Mouse (Mus musculus): ENCODE data around the gene Plekhg3.

Plekhg3 gene

GRCm38 (mm10) chr12:76583454-76583853, 52.8 kb downstream of the Plekhg3 start:
- no peak for DNase-seq (ENCODE audit: low read depth, low spot score)

DNA sequence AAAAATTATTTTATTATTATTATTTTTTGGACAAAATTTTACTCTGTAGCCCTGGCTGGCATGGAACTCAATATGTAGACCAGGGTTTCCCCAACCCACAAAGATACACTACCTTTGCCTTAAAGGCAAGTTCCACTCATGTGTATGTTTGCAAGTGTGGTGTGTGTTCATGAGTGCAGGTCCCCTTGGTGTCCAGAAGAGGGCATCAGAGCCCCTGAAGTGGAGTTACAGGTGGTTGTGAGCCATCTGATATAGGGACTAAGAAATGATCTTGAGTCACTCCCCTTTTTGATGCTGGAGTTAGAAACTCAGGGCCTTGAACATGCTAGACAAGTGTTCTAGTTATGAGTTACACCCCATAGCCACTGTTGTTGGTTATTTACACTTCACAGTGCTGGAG, 54.3 kb downstream of the Plekhg3 start:
- no peak for DNase-seq (ENCODE audit: low read depth, low spot score)

- no peak for DNase-seq (ENCODE audit: low read depth, low spot score)
Measured at GRCm38 (mm10) chr12:76587357-76587756, 56.7 kb downstream of the Plekhg3 start.

DNA sequence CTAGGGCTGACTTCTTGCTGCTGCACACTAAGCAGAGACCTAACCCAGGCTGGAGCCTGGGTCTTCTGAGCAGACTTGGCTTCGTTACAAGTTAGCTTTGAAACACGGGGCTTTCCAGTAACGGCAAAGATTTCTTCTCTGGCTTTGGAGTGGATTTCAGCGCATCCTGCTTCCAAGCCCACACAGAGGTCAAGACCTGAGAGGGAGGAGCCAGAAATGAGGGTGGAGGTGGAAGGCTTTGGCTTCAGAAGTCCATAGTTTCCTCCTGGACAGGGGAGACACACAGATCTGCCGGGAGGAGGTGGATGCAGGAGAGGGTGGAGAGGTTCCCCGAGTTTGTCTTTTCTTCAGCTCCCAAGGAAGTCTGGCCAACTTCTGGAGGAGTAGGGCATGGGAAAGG, 58.8 kb downstream of the Plekhg3 start:
- no peak for DNase-seq (ENCODE audit: low read depth, low spot score)

DNA sequence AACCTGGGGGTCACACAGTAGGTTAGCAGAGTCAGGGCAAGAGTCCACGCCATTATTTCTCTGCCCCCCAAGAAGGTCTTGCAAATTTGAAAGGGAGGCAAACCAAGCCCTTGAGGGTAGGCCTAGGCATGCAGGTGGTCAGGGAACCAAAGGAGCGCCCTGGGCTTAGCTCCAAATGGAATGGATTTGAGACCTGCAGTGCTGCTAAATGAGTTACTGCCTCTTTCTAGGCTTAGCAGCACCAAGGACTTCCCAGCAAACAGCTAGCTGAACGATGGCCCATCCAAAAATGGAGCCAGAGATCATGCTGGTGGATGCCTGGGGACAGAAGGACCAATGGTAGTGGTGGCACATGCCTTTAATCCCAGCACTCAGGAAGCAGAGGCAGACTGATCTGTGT, 60.3 kb downstream of the Plekhg3 start:
- DNase-seq (ENCODE audit: low read depth, low spot score), result no peak

DNA sequence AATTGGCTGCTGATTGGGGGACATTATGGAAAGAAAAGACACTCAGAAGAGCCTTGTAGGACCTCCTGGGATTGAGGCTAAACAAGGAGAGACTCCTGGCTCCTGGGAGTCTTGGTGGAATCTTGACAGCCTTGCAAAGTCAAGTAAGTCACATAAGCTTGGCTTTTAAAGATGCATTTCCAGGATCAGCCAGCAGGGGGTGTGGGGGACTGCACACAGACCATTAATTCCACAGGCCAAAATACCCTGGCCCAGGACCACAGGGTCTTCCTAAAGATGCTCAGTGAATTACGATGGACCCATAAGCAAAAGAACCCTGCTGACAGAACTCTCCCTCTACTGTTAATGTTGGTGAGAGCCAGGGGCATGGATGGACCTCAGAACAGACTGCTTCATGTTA, 61.5 kb downstream of the Plekhg3 start:
- peak; percentile 70 for DNase-seq (ENCODE audit: low read depth, low spot score)

DNA sequence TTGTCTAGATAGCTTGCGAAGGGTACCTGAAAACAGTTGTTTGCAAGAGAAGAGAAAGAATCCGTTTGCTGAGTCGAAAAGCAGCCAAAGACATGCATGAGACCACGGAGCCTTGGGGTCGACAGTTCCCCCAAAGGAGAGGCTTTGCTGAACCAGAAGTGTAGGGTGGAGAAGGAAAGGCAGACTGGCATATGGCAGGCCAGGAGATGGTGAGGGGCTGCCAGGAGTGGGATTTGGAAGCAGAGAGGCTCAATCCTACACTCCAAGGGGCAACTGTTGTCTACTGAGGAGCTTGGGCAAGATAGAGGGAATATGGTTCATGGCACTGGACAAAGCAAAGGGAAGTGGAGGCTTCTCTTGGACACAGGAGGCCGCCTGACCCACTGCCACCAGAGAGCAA, 62.6 kb downstream of the Plekhg3 start:
- DNase-seq (ENCODE audit: low read depth, low spot score), result peak; percentile 21

DNA sequence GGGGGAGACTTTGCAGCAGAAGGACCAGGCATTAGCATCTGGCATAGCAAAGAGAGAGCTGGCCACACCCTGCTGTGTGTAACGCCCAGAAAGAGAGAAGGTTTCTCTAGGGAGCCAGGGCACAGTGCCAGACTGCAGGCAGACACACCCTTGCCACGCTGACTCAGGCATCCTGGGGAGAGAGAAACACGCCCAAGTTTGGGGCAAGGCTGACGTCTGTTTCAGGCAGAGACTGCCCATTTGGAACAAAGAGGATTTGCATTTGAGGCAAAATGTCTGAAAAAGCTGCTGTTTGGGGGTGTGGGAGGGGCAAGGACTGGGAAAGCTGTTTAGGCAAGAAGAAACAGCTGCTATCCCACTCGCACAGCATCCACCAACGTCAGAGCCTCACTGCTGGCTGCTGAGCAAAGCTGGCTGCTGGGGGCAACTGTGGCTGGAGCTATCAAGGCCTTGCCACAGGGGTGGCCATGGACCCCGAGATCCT, 63.2 kb downstream of the Plekhg3 start:
- peak; percentile 87 for DNase-seq (ENCODE audit: low read depth, low spot score)

GRCm38 (mm10) chr12:76594556-76594955, 63.9 kb downstream of the Plekhg3 start:
- DNase-seq (ENCODE audit: low read depth, low spot score), result peak; percentile 40

- no peak for DNase-seq (ENCODE audit: low read depth, low spot score)
Measured at GRCm38 (mm10) chr12:76595830-76596229, 65.1 kb downstream of the Plekhg3 start.

DNA sequence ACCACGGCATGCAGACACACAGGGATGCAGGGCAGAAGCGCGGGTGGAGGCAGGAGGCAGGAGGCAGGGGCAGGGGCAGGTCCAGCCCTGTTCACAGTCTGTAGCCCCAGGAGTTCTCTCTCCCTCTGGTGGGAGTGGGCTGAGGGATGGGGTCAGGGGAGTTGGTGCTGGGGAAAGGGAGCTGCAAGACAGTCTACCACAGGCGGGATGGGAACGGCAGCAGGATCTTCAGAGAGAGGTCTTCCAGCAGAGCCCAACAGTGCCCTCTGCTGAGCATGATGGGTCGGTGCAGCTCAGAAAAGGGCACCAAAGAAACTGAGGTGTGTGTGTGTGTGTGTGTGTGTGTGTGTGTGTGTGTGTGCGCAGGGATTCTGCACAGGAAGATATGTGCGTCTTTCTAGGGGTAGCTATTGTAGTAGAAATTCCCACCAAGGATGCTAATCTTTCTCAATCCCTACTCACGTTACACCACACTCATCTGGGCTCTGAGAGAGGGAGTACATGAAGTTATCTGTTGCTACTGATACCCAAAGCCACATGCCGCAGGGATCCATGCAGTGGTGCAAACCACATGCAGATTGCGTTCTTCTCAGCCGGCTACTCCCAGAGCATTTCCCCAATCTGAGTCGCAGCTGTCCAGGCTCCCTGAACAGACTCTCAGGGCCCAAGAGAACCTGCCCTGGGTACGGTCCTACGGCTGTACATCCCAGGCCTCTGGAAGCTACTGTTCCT, 65.8 kb downstream of the Plekhg3 start:
- peak; percentile 51 for DNase-seq (ENCODE audit: low read depth, low spot score)

DNA sequence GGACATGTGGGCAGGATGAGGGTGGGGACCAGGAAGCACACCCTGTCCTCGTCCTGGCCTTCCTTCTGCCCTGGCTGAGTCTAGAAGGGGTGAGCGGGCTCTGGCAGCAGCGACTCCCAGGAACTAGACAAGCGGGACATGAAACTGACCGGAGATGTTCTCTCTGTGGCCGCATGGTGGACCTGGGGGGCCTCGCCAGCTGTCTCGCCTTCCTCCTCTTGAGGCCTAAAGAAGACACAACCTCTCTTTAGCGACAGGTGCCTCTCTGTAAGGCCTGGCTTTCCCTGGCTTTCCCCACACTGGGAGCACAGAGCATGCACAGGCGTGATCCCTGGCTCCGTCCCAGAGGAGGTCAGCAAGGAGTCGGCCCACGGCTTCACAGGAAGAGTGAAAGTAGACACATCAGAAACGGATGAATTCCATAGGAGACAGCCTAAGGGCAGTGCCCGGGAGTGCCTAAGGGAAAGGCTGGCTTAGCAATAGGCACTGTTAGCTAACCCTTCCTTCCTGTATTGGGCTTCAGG, 66.9 kb downstream of the Plekhg3 start:
- DNase-seq (ENCODE audit: low read depth, low spot score), result no peak

- no peak for DNase-seq (ENCODE audit: low read depth, low spot score)
Measured at GRCm38 (mm10) chr12:76598196-76598928, 67.7 kb downstream of the Plekhg3 start.

DNA sequence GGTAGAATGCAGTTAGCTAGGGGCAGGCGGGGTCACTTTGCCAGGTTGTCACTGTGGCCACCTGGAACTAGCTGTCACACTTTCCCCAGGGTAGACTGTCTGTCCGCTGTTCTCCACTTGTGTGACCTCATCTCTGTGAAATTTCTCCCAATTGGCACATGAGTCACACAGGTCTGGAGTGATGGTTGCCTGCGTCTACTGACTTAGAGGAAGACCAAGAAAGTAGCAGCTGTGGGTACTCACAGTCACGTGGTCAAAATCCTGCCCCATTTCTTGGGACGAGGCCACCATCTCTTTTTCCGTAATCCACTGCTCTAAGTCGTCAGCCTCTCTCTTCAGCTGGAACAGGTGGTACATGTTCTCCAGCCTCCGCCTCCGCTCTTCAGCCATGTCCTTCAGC, 73.1 kb downstream of the Plekhg3 start:
- no peak for DNase-seq (ENCODE audit: low read depth, low spot score)

- no peak for DNase-seq (ENCODE audit: low read depth, low spot score)
Measured at GRCm38 (mm10) chr12:76604546-76604945, 73.9 kb downstream of the Plekhg3 start.

- no peak for DNase-seq (ENCODE audit: low read depth, low spot score)
Measured at GRCm38 (mm10) chr12:76605837-76606236, 75.1 kb downstream of the Plekhg3 start.

DNA sequence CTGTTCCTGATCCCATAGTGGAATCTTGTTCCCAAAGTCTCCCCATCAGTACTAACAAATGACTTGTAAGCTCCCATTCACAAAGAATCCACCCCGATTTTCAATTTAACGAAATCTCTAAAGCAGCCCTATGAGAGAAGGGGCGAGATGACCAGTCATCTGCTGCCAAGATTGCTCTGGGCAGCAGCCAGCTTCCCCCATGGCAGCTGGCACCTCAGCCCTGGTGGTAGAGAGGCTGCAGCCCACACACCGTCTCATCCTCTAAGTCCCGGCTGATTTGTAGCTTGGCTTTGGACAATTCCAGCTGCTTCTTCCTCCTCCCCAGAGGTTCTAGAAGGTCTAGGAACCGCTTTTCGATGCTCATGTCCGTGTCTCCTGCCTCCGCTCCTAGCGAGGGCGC, 77.5 kb downstream of the Plekhg3 start:
- DNase-seq (ENCODE audit: low read depth, low spot score), result no peak

DNA sequence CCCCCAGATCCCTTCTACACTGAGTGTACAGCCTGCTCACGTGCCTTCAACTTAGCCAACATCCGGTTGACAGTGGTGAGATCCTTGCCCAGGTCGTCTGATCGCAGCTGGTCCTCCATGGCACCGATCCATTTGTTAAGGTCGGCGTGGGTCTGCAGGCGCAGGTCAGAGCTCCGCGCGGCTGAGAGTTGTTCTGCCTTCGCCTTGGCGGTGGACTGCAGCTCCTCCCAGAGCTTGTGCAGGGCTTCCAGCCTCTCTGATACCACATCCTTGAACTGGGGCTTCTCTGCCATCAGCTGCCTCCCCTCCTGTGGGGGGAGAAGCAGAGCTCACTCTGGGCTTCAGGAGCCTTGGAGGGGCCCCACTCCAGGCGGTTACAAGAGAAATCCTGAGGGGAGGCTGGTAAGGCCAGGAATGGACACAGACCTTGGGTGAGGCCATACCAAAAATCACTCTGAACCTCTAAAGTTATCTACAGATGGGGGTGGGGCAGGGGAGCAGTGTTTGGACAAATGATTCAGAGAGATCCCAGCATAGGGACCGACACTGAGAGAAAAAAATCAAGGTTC, 78.4 kb downstream of the Plekhg3 start:
- DNase-seq (ENCODE audit: low read depth, low spot score), result no peak

DNA sequence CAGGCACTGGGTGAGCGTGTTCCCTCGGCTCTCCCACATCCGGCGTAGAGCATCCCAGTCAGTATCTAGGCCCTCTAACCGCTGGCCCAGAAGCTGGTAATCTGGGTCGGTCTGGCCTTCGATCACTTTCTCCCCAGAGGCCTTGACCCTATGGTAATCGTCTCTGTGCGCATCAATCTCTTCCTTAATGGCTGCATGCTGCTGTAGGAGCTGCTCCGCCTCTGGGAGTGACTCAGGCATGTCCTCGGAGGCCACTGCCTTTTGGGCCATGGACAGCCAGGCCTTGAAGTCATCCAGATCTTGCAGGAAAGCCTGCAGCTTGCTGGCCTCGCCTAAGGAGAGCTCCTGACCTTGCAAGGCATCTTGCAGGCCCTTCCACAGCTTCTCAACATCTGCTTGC, 81.9 kb downstream of the Plekhg3 start:
- DNase-seq (ENCODE audit: low read depth, low spot score), result no peak

DNA sequence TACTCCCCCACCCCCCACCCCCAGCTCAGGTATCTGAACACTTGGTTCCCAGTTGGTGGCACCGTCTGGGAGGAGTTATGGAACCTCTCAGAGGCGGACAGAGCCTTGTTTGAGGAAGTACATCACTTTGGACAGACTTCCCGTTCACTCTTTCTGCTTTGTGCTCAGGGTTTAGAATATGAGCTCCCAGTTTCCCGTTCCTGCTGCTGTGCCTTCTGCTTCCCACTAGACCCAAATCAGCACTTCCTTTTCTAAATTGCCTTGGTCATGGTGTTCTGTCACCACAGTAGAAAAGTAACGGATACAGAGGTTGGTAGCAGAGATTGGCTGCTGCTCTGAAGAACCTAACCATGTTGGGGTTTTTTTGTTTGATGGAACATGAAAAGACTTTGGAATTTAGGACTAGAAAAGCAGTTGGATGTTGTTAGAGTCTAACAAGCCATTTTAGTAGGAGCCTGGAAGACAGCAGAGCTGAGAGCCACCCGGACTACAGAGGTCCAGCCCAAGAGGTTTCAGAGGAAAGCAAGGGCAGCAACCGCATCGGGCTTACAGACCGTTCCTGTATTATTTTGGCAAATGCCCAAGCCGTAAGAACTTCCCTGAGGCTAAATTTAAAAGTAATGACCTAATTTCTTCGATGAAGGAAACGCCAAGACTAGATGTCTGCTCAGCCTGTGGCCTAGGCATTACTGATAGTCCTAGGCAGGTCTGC, 84.3 kb downstream of the Plekhg3 start:
- no peak for DNase-seq (ENCODE audit: low read depth, low spot score)

DNA sequence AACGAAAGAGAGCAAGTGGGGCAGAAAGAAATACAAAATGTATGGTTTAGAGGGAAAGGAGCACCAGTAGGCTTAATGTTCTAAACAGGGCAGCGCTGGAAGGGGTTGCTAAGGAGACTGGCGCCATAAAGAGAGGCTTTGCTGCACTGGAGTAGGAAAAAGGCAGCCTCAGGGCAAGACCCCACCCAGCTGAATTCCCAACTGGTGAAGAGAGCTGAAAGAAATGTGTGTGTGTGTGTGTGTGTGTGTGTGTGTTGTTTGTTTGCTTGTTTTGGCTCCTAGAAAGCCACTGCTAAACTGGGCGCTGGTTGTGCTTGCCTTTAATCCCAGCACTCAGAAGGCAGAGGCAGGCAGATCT, 84.9 kb downstream of the Plekhg3 start:
- DNase-seq (ENCODE audit: low read depth, low spot score), result no peak

DNA sequence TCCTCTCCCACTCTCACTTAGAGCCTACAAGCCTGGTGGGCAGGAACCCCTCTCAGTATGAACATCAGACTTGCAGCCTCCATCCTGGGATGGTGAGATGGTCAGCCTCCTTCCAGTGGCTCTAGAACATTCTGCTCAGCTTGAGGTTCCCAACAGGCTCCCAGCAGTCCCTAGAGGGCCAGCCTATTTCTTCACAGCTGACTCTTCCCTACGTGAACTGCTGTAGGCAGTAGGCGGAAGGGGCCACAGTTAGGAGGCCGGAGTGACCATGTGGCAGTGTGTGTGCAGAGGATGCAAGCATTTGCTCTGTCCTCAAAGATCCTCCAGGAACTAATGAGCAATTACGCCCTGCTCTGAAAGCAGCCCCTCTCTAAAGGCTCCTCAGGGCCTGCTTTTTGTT, 87.5 kb downstream of the Plekhg3 start:
- DNase-seq (ENCODE audit: low read depth, low spot score), result no peak

Measured in c-Kit-negative CD71-positive TER-119-positive erythroid progenitor cells, embryonic 14.5 days (primary cell).